Mouse (Mus musculus) gonadal fat pad, adult 2 months (tissue): Measurements from ENCODE around the gene Tap1. TPM values are rescaled to one million over a fixed set of nuclear protein-coding genes. Genes with fewer than 3 reads are reported as not detected.

Source experiments
- DNase-seq: peaks from one replicate; pipeline ENCODE4 v3.0.0-alpha.2; 2012; ENCODE audit warnings: low read depth
- polyA plus RNA-seq: library from polyadenylated mRNA; depleted of rRNA; stranded (reverse); fragments of >200 nt; gene quantifications from 2 replicates; pipeline ENCODE4 v1.2.3, GENCODE M21; 2012

Tap1 gene
- polyA plus RNA-seq, 1 experiment, result 23.3 TPM

DNA sequence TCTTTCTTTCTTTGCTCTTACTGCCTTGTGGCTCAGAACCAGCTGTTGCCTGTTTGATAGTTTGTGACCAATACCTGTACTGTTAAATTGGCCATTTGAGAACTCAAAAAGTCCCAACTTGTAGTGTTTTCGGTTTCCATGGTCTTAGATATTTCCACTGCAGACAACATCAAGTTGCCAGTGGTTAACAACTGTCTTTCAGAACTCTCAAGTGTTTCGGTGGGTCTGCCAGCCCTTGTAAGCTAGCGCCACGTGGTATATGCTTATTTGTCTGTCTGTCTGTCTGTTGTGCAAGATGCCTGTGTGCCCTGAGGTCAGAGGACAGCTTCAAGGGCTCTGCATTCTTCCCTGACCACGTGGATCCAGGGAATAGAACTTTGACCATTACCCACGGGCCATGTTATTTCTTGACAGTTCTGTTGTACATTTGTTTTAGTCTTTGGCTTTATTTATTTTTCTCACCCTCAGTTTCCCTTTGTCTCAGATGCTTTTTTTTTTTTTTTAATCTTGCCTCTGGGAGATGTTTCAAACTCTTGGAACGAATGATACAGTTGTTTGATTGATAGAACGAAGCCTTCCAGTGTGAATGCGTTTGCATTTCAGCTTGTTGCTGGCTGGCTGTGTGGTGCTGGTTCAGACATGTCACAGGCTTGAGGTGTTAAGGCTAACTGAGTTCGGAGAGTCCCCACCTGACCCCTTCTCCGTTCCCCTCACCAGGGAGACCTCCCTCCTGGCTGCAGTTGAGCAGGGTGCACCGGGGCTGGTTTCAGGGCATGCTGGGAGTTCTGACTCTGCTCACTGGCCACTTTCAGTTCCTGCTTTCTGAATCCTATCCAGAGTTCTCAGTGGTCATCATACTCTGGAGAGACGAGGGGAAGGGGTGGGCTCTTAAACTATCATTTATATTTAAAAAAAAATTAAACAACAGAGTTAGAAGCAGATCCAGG, 7.2 kb upstream of the Tap1 start:
- DNase-seq, result no peak

DNA sequence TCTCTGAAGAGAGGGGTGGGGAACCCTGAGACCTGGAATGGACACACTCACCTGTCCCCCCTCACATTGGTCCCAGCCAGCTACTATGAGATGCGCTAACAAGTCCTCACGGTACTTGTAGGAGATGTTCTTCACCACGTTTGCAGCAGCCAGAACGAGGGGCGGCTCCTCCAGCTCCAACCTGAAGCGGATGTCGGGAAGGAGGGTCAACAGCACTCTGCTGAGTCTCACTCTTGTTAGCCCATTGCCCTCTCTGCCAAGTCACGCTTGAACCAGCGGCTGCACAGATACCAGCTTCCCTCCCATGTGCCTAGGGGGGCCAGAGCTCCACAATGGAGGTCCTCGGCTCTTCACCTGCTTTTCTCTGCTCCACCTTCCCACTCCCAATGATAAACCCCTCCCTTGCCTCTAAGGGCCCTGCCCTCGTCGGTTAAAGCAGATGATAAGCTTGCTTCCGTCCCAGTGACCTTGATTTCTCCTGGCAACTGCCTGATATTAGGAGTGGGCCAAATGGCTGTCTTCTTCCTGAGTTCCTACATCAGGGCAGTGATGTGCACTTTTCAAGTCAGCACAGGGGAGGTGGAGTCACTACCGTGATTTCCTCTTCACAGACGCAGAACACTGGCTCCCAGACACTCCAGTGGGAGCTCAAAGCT, 3.7 kb upstream of the Tap1 start:
- no peak for DNase-seq

DNA sequence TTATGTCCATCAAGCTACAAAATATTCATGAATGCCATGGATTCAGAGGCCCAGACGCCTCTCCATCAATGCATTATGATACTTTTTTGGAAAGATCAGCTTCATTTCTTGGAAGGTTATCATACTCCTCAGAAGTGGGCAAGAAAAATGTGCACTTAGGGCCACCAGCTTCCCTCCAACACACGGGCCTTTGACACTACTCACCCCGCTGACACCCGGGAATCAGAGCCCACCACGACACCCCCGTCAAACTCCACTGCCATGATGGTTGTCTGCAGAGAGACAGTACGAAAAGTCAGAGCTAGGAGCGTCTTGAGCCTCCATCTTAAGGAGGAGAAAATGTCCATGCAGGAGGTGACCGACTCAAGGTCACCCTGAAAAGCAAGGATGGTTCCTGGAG, 1.8 kb upstream of the Tap1 start:
- no peak for DNase-seq

DNA sequence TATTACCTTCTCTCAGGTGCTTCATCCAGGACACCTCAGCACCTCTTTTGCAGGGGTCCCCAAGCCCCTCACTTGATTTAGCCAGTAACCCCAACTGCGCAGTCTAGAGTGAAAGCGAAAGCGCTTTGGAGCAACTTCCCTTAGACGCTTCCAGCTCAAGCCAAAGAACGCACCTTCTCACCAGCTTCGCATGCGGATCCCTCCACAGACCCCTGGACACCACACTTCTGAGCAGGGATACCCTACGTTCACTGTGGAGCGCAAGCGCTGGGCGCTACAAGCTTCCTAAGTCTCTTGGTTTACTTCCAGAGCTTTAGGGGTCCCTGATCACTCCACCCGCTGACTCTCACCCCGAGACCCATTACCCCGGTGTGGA, 480 bp upstream of the Tap1 start:
- no peak for DNase-seq

- no peak for DNase-seq
Measured at GRCm38 (mm10) chr17:34188010-34188409, 657 bp downstream of the Tap1 start.

- no peak for DNase-seq
Measured at GRCm38 (mm10) chr17:34188986-34189385, 1.6 kb downstream of the Tap1 start.

GRCm38 (mm10) chr17:34192852-34193251, 5.5 kb downstream of the Tap1 start:
- DNase-seq, result no peak

DNA sequence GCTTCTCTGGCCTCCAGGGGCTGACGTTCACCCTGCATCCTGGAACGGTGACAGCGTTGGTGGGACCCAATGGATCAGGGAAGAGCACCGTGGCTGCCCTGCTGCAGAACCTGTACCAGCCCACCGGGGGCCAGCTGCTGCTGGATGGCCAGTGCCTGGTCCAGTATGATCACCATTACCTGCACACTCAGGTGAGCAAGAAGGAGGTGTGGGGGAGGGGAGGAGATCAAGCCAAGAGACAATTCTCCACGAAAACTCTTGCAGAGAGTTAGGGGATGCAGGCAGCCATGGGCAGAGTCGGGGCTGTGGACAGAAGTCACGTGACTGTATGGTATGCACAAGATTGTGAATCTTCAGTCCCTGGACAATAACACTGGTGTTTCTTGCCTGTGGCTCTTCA, 6.1 kb downstream of the Tap1 start:
- DNase-seq, result no peak

- DNase-seq, result no peak
Measured at GRCm38 (mm10) chr17:34194723-34195122, 7.4 kb downstream of the Tap1 start.

DNA sequence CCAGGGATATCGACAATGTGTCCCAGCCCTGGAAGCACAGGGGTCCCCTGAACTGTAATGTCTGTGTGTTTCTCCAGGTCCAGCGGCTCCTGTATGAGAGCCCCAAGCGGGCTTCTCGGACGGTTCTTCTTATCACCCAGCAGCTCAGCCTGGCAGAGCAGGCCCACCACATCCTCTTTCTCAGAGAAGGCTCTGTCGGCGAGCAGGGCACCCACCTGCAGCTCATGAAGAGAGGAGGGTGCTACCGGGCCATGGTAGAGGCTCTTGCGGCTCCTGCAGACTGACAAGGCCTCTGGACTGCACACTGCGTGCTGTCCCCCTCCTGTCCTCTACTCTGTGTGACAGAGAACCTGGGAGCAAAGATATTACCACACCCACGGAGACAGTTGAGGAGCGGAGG, 9.1 kb downstream of the Tap1 start:
- DNase-seq, result no peak

GRCm38 (mm10) chr17:34196941-34197894, 9.9 kb downstream of the Tap1 start, which contains the start of gene Psmb8:
TSS of gene Psmb8 (plus strand) at chr17:34197721.
- DNase-seq, result no peak

DNA sequence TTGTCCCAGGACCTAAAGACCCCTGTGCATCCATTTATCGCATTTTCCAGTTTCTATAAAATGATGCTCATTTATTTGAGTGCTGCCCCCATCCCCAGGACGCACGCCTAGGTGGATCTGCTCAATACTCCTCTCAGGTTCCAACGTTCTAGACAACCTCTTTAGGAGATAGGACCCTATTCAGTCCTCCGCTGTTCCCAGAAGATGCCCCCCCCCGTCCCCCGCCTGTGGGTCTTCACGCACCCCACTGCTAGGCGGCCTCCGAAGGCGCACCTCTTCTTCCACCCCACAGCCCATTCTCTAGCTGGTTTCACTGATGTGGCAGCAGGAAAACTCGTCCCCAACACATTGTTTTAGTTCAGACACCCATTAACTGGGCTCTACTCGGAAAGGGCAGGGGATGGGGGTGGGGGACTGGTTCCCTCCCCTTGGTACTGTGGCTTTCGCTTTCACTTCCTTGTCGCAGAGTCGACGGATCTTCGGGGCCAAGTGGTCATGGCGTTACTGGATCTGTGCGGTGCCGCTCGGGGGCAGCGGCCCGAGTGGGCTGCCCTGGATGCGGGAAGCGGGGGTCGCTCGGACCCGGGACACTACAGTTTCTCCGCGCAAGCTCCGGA, 10.7 kb downstream of the Tap1 start:
- no peak for DNase-seq

- DNase-seq, result no peak
Measured at GRCm38 (mm10) chr17:34198521-34198912, 11.2 kb downstream of the Tap1 start.

- no peak for DNase-seq
Measured at GRCm38 (mm10) chr17:34199050-34199619, 11.8 kb downstream of the Tap1 start.

DNA sequence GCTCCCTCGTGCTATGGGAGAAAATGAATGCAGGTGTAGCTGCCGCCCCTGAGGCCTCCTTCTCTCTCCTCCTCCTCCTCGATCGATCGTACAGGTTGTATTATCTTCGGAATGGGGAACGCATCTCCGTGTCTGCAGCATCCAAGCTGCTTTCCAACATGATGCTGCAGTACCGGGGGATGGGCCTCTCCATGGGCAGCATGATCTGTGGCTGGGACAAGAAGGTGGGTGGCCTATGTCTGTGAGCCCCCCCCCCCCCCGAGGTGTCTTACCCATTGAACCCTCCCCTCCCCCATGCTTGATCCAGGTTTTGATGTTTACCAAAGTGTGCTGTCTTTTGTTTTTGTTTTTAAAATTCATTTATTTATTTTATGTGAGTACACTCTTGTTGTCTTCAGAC, 12.7 kb downstream of the Tap1 start:
- DNase-seq, result no peak

DNA sequence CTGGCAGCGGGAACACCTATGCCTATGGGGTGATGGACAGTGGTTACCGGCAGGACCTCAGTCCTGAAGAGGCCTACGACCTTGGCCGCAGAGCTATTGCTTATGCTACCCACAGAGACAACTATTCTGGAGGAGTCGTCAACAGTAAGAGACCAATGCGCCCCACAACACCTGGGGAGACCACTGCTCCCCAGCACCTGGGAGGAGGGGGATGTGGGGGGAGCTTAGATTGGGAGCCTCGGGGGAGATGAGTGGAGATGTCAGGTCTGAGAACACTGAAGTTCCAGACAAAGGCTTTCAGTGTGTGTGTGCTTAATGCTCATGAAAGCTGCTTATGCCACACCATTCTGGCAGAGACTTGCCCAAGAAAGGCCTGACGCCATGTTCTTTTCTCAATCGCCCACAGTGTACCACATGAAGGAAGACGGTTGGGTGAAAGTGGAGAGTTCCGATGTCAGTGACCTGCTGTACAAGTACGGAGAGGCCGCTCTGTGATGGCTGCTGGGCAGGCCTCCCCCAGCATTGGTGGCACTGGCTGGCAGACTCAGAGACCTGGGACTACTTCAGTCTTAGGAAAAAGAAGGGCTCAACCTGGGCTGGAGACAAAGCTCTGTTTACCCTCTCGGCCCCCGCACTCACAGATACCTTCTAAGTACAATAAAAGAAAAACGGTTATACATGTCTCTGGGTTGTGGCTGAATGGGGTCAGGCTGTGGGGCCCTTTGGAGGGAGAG, 13.6 kb downstream of the Tap1 start:
- no peak for DNase-seq

DNA sequence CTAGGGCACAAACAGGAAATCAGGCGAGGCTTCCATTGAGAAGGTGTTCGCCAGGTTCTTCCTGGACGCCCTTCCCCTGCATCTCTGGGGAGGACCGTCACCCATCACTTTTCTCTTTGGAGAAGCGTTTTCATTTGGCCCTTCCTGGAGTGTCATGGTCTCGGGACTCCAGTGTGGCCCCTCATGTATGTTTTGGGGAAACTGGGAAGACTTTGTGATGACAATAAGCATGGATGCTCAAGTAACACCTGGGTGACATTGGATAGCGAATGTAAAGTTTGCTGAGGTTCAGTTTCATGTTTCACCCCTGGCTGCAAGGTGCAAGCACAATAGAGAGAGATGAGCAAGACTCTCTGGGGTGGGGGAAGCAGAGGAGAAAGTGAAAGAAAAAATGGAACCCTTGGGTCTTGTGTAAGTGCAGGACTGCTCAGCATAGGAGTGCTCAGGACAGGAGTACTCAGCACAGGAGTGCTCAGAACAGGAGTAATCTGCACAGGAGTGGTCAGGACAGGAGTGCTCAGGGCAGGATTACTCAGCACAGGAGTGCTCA, 14.2 kb downstream of the Tap1 start:
- no peak for DNase-seq

- no peak for DNase-seq
Measured at GRCm38 (mm10) chr17:34202760-34203442, 15.5 kb downstream of the Tap1 start.

DNA sequence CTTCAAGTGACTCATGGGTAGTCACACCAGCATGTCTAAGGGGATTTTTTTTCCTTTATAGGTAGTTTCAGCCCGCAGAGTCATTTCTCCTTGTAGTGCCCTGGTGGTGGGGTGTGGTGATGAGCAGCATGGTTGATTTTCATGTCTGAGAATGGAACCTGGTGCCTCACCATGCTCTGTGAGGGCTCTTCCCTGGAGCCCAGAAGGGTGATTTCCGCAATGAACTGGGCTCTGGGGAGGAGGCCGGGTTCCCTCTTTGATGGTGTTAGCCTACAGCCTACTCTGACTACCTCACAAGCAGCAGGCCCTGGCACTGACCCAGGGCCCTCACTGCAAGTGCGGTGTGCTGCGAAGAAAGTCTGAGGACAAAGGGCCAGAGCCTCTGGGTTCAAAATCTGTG, 16.1 kb downstream of the Tap1 start, which contains the start of gene Tap2:
TSS of gene Tap2 (plus strand) at position 84 of the 400 bp plus-strand sequence.
- DNase-seq, result no peak
